ENCODE assay signal across 27 mouse cellular contexts in the genomic region with DNA sequence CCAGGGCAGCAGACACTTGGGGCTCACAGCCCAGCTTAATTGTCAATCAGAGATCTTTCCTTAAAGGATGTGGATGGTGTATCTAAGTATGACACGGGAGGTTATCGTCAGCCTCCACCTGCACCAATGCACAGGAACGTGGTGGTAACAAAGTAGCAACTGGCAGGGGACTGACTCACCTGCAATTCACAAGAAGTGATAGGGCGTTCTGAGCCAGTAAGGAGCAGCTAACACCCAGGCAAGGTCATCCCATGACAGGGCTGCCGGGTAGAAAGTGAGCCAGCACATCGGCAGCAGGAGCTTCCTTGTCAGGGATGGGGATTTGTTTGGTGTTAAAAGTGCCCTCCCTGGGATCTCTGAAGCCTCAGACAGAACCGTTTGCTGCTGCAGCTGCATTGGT. TPM values are rescaled to one million over a fixed set of nuclear protein-coding genes. Genes with fewer than 3 reads are reported as not detected.
"Had no signal": no experiment of that assay in that cellular context is flagged by ENCODE, and none has a peak within 500 bp of the region (broad histone marks: within the 10 kb centered on the region; RNA-seq: fewer than 3 reads in every experiment).

No protein-coding gene starts in this region.

- ATAC-seq: liver, embryonic 12.5 days; midbrain, embryonic 13.5 days; midbrain, embryonic 16.5 days had no signal

- DNase-seq: kidney, postnatal 25 days; layer of hippocampus, adult 9-11 months; liver; lung, adult 18-20 months; lung, postnatal 10 days; lung, postnatal 36 days; retina, postnatal 1 day; right cerebral cortex, postnatal 25 days; spleen, adult 18-20 months; thymus, adult 2 months; thymus, postnatal 14 days; thymus, postnatal 4 days had no signal

- H3K27ac ChIP-seq: layer of hippocampus, adult 2 months; limb, embryonic 10.5 days; limb, embryonic 13.5 days; liver, embryonic 12.5 days; liver, embryonic 15.5 days; lung, embryonic 15.5 days; midbrain, embryonic 10.5 days; midbrain, embryonic 13.5 days; neural tube, embryonic 13.5 days; stomach, embryonic 15.5 days had no signal

- H3K4me1 ChIP-seq: liver, embryonic 12.5 days; liver, embryonic 15.5 days; megakaryocyte, embryonic 14.5 days had no signal

- H3K36me3 ChIP-seq: limb, embryonic 10.5 days; limb, embryonic 13.5 days; liver, embryonic 12.5 days; liver, embryonic 15.5 days; lung, embryonic 15.5 days; midbrain, embryonic 10.5 days; midbrain, embryonic 13.5 days; neural tube, embryonic 13.5 days; stomach, embryonic 15.5 days had no signal

- H3K4me3 ChIP-seq: layer of hippocampus, adult 2 months; limb, embryonic 10.5 days; limb, embryonic 13.5 days; liver, embryonic 12.5 days; liver, embryonic 15.5 days; lung, embryonic 15.5 days; megakaryocyte, embryonic 14.5 days; midbrain, embryonic 10.5 days; midbrain, embryonic 13.5 days; myocyte; neural tube, embryonic 13.5 days; stomach, embryonic 15.5 days had no signal

- H3K9ac ChIP-seq: limb, embryonic 13.5 days; liver, embryonic 12.5 days; liver, embryonic 15.5 days; lung, embryonic 15.5 days; midbrain, embryonic 13.5 days; neural tube, embryonic 13.5 days; stomach, embryonic 15.5 days had no signal

- H3K27me3 ChIP-seq: liver, embryonic 12.5 days; lung, embryonic 15.5 days; neural tube, embryonic 13.5 days; stomach, embryonic 15.5 days had no signal

- H3K9me3 ChIP-seq: limb, embryonic 10.5 days; limb, embryonic 13.5 days; liver, embryonic 12.5 days; liver, embryonic 15.5 days; lung, embryonic 15.5 days; megakaryocyte, embryonic 14.5 days; midbrain, embryonic 10.5 days; midbrain, embryonic 13.5 days; neural tube, embryonic 13.5 days; stomach, embryonic 15.5 days had no signal

- H3K4me2 ChIP-seq: limb, embryonic 13.5 days; liver, embryonic 12.5 days; liver, embryonic 15.5 days; lung, embryonic 15.5 days; midbrain, embryonic 13.5 days; neural tube, embryonic 13.5 days; stomach, embryonic 15.5 days had no signal

RNA-seq across cellular contexts. Expression of gene Lpar3, which starts 11.9 kb away (rescaled TPM):
- total RNA-seq: monocyte, adult 5-6 weeks; neutrophil, adult 5-6 weeks had no signal
